Mouse (Mus musculus) cerebellum, adult 18-20 months (tissue): ENCODE measurements around the gene Gm10188.
A peak's percentile ranks its signal among the peaks of the same experiment; 100 is the strongest.

Experiments
- DNase-seq, 2 experiments: peaks; one replicate each; pipeline ENCODE4 v3.0.0; 2021

The Gm10188 gene

GRCm38 (mm10) chr1:132229667-132230066 is at the start of gene Gm10188:
Gene Gm10188, minus strand, starts transcription at chr1:132229767.
- DNase-seq, result no peak

- no peak for DNase-seq
Measured at GRCm38 (mm10) chr1:132277124-132277523, 47.6 kb upstream of the Gm10188 start.

GRCm38 (mm10) chr1:132276694-132277093 is 47.1 kb upstream of the Gm10188 start:
- no peak for DNase-seq

GRCm38 (mm10) chr1:132271237-132271636 is 41.7 kb upstream of the Gm10188 start:
- DNase-seq, result no peak

GRCm38 (mm10) chr1:132268418-132269060 is 39.0 kb upstream of the Gm10188 start:
- DNase-seq, result no peak

- no peak for DNase-seq
Measured at GRCm38 (mm10) chr1:132267959-132268358, 38.4 kb upstream of the Gm10188 start.

GRCm38 (mm10) chr1:132266791-132267557 is 37.4 kb upstream of the Gm10188 start:
- no peak for DNase-seq

- DNase-seq, result no peak
Measured at GRCm38 (mm10) chr1:132265936-132266335, 36.4 kb upstream of the Gm10188 start.

- DNase-seq, result no peak
Measured at GRCm38 (mm10) chr1:132265211-132265859, 35.8 kb upstream of the Gm10188 start.

- DNase-seq, result no peak
Measured at GRCm38 (mm10) chr1:132264577-132264976, 35.0 kb upstream of the Gm10188 start.

- no peak for DNase-seq
Measured at GRCm38 (mm10) chr1:132263618-132264017, 34.1 kb upstream of the Gm10188 start.

GRCm38 (mm10) chr1:132261058-132261457 is 31.5 kb upstream of the Gm10188 start:
- no peak for DNase-seq

GRCm38 (mm10) chr1:132260331-132260730 is 30.8 kb upstream of the Gm10188 start:
- DNase-seq, result no peak

GRCm38 (mm10) chr1:132254467-132254866 is 24.9 kb upstream of the Gm10188 start:
- DNase-seq, result no peak

- no peak for DNase-seq
Measured at GRCm38 (mm10) chr1:132246641-132247040, 17.1 kb upstream of the Gm10188 start.

- DNase-seq, result no peak
Measured at GRCm38 (mm10) chr1:132246137-132246536, 16.6 kb upstream of the Gm10188 start.

- DNase-seq, result no peak
Measured at GRCm38 (mm10) chr1:132245010-132245409, 15.4 kb upstream of the Gm10188 start.

- DNase-seq, result peak; percentile 73 to 78
Measured at GRCm38 (mm10) chr1:132237585-132238159, 8.1 kb upstream of the Gm10188 start.

- no peak for DNase-seq
Measured at GRCm38 (mm10) chr1:132234757-132235273, 5.2 kb upstream of the Gm10188 start.

GRCm38 (mm10) chr1:132233566-132233965 is 4.0 kb upstream of the Gm10188 start:
- peak; percentile 23 to 25 for DNase-seq

- DNase-seq, result no peak
Measured at GRCm38 (mm10) chr1:132231470-132232274, 2.1 kb upstream of the Gm10188 start.
